Mouse (Mus musculus) layer of hippocampus, adult 18-20 months (tissue): ENCODE results near the gene Rpl7l1. TPM values are rescaled to one million over a fixed set of nuclear protein-coding genes. Genes with fewer than 3 reads are reported as not detected.

ENCODE experiments used
- DNase-seq, 2 experiments: peaks; one replicate each; pipeline ENCODE4 v3.0.0; 2022; ENCODE audit warnings: low spot score in 2 of 2
- total RNA-seq, 2 experiments: library from RNA; stranded (reverse); gene quantifications; 2 replicates each; pipeline ENCODE4 v1.2.3; 2021

Gene Rpl7l1
- total RNA-seq, 2 experiments from 2014 or later = 49.0 to 55.9 TPM

- no peak for DNase-seq
These were observed 6.4 kb downstream of the Rpl7l1 start for GRCm38 (mm10) chr17:46776087-46776486.

GRCm38 (mm10) chr17:46775070-46775469 is 7.4 kb downstream of the Rpl7l1 start:
- DNase-seq = no peak

GRCm38 (mm10) chr17:46774131-46774472 is 8.4 kb downstream of the Rpl7l1 start:
- no peak for DNase-seq

GRCm38 (mm10) chr17:46773278-46774130 is 9.0 kb downstream of the Rpl7l1 start:
- DNase-seq = no peak

GRCm38 (mm10) chr17:46772404-46773277 is 9.8 kb downstream of the Rpl7l1 start, which contains the start of gene 2310039H08Rik:
2310039H08Rik (plus strand) TSS chr17:46772635.
- peak; percentile 83 to 90 for DNase-seq

- no peak for DNase-seq
These were observed 10.5 kb downstream of the Rpl7l1 start for GRCm38 (mm10) chr17:46772038-46772403.

GRCm38 (mm10) chr17:46771616-46772015 is 10.9 kb downstream of the Rpl7l1 start:
- DNase-seq = no peak

- no peak for DNase-seq
These were observed 11.4 kb downstream of the Rpl7l1 start for GRCm38 (mm10) chr17:46771025-46771424.

- DNase-seq = no peak
These were observed 11.9 kb downstream of the Rpl7l1 start for GRCm38 (mm10) chr17:46770546-46770945.

- DNase-seq = no peak
These were observed 14.6 kb downstream of the Rpl7l1 start for GRCm38 (mm10) chr17:46767868-46768267.

- DNase-seq = peak; percentile 48 to 67
These were observed 17.6 kb downstream of the Rpl7l1 start for GRCm38 (mm10) chr17:46764916-46765315.

GRCm38 (mm10) chr17:46763544-46763943 is 18.9 kb downstream of the Rpl7l1 start, which contains the start of gene Ptcra:
Ptcra (minus strand) TSS chr17:46763712.
- DNase-seq = no peak

GRCm38 (mm10) chr17:46758753-46759152 is 23.7 kb downstream of the Rpl7l1 start:
- no peak for DNase-seq

- DNase-seq = peak; percentile 98 to 99
These were observed 30.5 kb downstream of the Rpl7l1 start, which contains the start of gene Cnpy3 for GRCm38 (mm10) chr17:46751794-46752556. Cnpy3 (minus strand) TSS chr17:46752214.

GRCm38 (mm10) chr17:46751056-46751793 is 31.2 kb downstream of the Rpl7l1 start:
- no peak for DNase-seq

GRCm38 (mm10) chr17:46750580-46750979 is 31.9 kb downstream of the Rpl7l1 start:
- no peak for DNase-seq

GRCm38 (mm10) chr17:46749282-46749681 is 33.2 kb downstream of the Rpl7l1 start:
- DNase-seq = no peak

GRCm38 (mm10) chr17:46747806-46748205 is 34.7 kb downstream of the Rpl7l1 start:
- no peak for DNase-seq

GRCm38 (mm10) chr17:46747234-46747633 is 35.2 kb downstream of the Rpl7l1 start:
- no peak for DNase-seq

- no peak for DNase-seq
These were observed 37.0 kb downstream of the Rpl7l1 start for GRCm38 (mm10) chr17:46745506-46745905.
